Mouse (Mus musculus): Measurements from ENCODE around the gene Ssmem1.

DNA sequence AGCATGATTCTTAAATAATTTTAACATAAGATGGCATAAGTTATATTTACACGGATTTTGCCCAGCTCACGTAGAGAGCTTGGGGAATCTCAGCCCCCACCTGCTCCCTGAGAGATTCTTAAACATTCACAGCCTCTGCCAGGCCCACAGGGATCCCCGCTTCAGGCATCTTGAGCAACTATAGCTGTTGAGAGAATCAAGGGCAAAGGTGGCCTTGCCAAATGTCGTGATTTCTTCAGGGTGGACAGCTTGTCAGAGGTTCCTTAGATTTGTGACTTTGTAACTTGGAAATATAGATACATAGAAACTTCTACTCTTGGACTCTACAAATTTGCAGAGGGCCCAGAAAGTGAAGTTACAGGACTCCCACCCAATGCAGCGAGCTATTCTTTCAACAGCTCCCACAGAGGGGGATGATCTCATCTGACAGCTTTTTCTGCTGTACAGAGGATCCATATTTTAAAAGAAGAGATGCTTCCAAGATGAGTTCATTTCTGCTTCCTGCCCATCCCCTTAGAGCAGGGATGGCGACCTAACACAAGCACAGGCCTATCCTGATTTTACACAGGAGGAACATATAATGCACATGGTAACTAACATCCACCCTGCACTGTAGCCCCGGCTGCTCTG, 43.8 kb downstream of the Ssmem1 start:
- no peak for TF ChIP-seq CTCF (IDR thresholded peaks at IDR 0.05; ENCODE audit: low read depth)
- TF ChIP-seq EP300 (IDR thresholded peaks at IDR 0.05; ENCODE audit: low read depth): no peak

All from liver, postnatal 0 days (tissue).